Mouse (Mus musculus) skeletal muscle tissue, postnatal 0 days (tissue): ENCODE results near the gene Prodh2. TPM values are rescaled to one million over a fixed set of nuclear protein-coding genes. Genes with fewer than 3 reads are reported as not detected.

Experiments used
- microRNA-seq, 2 experiments: library from miRNA; unstranded; fragments of <30 nt; microRNA quantifications; one replicate each; pipeline ENCODE4; 2016
- polyA plus RNA-seq: library from polyadenylated mRNA; unstranded; fragments of >200 nt; fragmentation: Nextera tagmentation; extraction: Ambion mirVana; gene quantifications from 2 replicates; pipeline ENCODE4 v1.2.1, GENCODE M21; 2015

The Prodh2 gene
- 0.07 TPM in 1 of 2 replicates, not detected in the other for polyA plus RNA-seq

GRCm38 (mm10) chr7:30493401-30493931 lies at the start of gene Prodh2:
TSS of gene Prodh2 (plus strand) at chr7:30493622.

GRCm38 (mm10) chr7:30444971-30445751 lies 48.3 kb upstream of the Prodh2 start, which contains the start of gene Aplp1:
TSS of gene Aplp1 (minus strand) at chr7:30445535.

DNA sequence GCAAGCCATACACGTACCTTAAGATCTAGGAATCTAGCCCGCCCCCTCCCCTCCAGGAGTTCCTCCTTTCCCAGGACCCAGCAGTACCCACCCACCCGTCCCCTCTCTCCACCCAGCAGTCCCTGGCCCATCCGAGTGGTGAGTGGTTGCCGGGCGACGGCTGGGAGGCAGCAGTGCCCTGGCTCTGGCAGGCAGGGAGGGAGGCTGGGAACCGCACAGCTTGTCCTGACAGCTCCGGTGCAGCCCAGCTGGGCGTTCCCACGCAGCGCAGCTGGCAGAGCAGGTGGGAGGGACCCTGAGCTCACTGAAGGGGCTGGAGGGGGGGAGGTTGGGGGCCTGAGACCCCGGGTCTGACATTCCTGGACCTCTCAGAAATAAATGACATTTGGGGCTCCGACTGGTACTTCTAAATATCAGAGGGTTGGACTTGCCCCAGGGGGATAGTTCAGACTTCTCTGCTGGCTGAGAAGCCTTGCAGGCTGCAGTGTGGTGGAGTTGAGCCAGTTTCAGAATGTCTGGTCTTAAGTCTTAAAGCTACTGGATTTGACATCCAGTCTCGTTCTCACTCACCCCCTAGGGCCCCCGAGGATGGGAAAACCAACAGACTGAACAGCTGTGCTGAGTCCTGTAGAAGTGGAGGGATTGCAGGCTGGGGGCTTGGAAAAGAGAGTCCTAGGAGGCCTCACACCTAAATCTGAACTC lies 35.6 kb upstream of the Prodh2 start, which contains the start of the genes Kirrel2 and Nphs1:
TSS of gene Kirrel2 (minus strand) at position 62 of the 702 bp plus-strand sequence.
TSS of gene Nphs1 (plus strand) at position 687 of the 702 bp plus-strand sequence.

GRCm38 (mm10) chr7:30534633-30535577 lies 41.5 kb downstream of the Prodh2 start, which contains the start of gene Arhgap33:
TSS of gene Arhgap33 (minus strand) at chr7:30535060.

GRCm38 (mm10) chr7:30552102-30553020 lies 58.9 kb downstream of the Prodh2 start, which contains the start of the genes Hspb6 and Proser3:
TSS of gene Hspb6 (plus strand) at chr7:30552178.
TSS of gene Proser3 (minus strand) at chr7:30552299.

GRCm38 (mm10) chr7:30559443-30559954 lies 66.1 kb downstream of the Prodh2 start, which contains the start of gene Lin37:
TSS of gene Lin37 (minus strand) at chr7:30559838.

Small RNA genes lying within 50 kb of the gene (microRNA-seq; reads per million reads assigned to microRNA genes)
- gene Gm38670: 1.2 to 1.3 reads per million in 2 experiments

Other genes with a start within 250 kb of the Prodh2 start
- 0.44 and 0.58 TPM in 2 replicates for gene Thap8, start 213.5 kb upstream of the Prodh2 start, polyA plus RNA-seq
- 2.5 and 3.6 TPM in 2 replicates for gene Wdr62, start 213.2 kb upstream of the Prodh2 start, polyA plus RNA-seq
- 10.4 and 11.7 TPM in 2 replicates for gene Clip3, start 201.9 kb upstream of the Prodh2 start, polyA plus RNA-seq
- gene Alkbh6, start 184.9 kb upstream of the Prodh2 start, polyA plus RNA-seq: 47.9 and 48.6 TPM in 2 replicates
- 4.4 and 5.0 TPM in 2 replicates for gene Syne4, start 178.8 kb upstream of the Prodh2 start, polyA plus RNA-seq
- 1.6 TPM in 1 of 2 replicates, not detected in the other for gene E130208F15Rik, start 171.9 kb upstream of the Prodh2 start, polyA plus RNA-seq
- 19.2 and 19.3 TPM in 2 replicates for gene Sdhaf1, start 169.7 kb upstream of the Prodh2 start, polyA plus RNA-seq
- gene Lrfn3, start 130.8 kb upstream of the Prodh2 start, polyA plus RNA-seq: 1.1 TPM in 2 replicates
- gene Tyrobp, start 79.9 kb upstream of the Prodh2 start, polyA plus RNA-seq: 68.8 and 91.3 TPM in 2 replicates
- gene Hcst, start 73.8 kb upstream of the Prodh2 start, polyA plus RNA-seq: 2.9 and 3.6 TPM in 2 replicates
- gene Nfkbid, start 71.9 kb upstream of the Prodh2 start, polyA plus RNA-seq: 0.27 and 0.44 TPM in 2 replicates
- gene Aplp1, start 48.1 kb upstream of the Prodh2 start, polyA plus RNA-seq: 2.2 and 2.6 TPM in 2 replicates
- gene Kirrel2, start 35.9 kb upstream of the Prodh2 start, polyA plus RNA-seq: 0.09 and 0.23 TPM in 2 replicates
- gene Nphs1, start 35.3 kb upstream of the Prodh2 start, polyA plus RNA-seq: 0.10 TPM in 1 of 2 replicates, not detected in the other
- 1.6 and 1.7 TPM in 2 replicates for gene Arhgap33, start 41.4 kb downstream of the Prodh2 start, polyA plus RNA-seq
- 249 and 337 TPM in 2 replicates for gene Hspb6, start 58.6 kb downstream of the Prodh2 start, polyA plus RNA-seq
- 3.3 TPM in 2 replicates for gene Proser3, start 58.7 kb downstream of the Prodh2 start, polyA plus RNA-seq
- gene Lin37, start 66.2 kb downstream of the Prodh2 start, polyA plus RNA-seq: 27.5 and 27.9 TPM in 2 replicates
- gene U2af1l4, start 69.7 kb downstream of the Prodh2 start, polyA plus RNA-seq: 84.5 and 85.4 TPM in 2 replicates
- 3.2 and 3.3 TPM in 2 replicates for gene Gm49396, start 69.7 kb downstream of the Prodh2 start, polyA plus RNA-seq
- 120 and 135 TPM in 2 replicates for gene Psenen, start 70.0 kb downstream of the Prodh2 start, polyA plus RNA-seq
- gene Igflr1, start 71.8 kb downstream of the Prodh2 start, polyA plus RNA-seq: 0.66 and 1.7 TPM in 2 replicates
- gene Kmt2b, start 95.1 kb downstream of the Prodh2 start, polyA plus RNA-seq: 3.0 and 3.9 TPM in 2 replicates
- 0.10 and 0.15 TPM in 2 replicates for gene Zbtb32, start 105.3 kb downstream of the Prodh2 start, polyA plus RNA-seq
- gene Upk1a, start 119.2 kb downstream of the Prodh2 start, polyA plus RNA-seq: 0.39 and 0.53 TPM in 2 replicates
- 1,910 and 2,111 TPM in 2 replicates for gene Cox6b1, start 132.5 kb downstream of the Prodh2 start, polyA plus RNA-seq
- gene Etv2, start 142.2 kb downstream of the Prodh2 start, polyA plus RNA-seq: not detected in 2 replicates
- gene Rbm42, start 156.7 kb downstream of the Prodh2 start, polyA plus RNA-seq: 65.4 and 67.4 TPM in 2 replicates
- gene Haus5, start 171.4 kb downstream of the Prodh2 start, polyA plus RNA-seq: 7.5 and 9.5 TPM in 2 replicates
- gene Pmis2, start 178.0 kb downstream of the Prodh2 start, polyA plus RNA-seq: not detected in 2 replicates
- 0.33 TPM in 1 of 2 replicates, not detected in the other for gene 2200002J24Rik, start 205.3 kb downstream of the Prodh2 start, polyA plus RNA-seq
- 0.15 and 0.22 TPM in 2 replicates for gene Atp4a, start 218.6 kb downstream of the Prodh2 start, polyA plus RNA-seq
- 227 and 250 TPM in 2 replicates for gene Tmem147, start 235.9 kb downstream of the Prodh2 start, polyA plus RNA-seq